ENCODE assay signal across 7 mouse cellular contexts in genomic region chr8:121850821-121851470, GRCm38 (mm10). TPM values are rescaled to one million over a fixed set of nuclear protein-coding genes. Genes with fewer than 3 reads are reported as not detected.
A peak's percentile ranks its signal among the peaks of the same experiment; 100 is the strongest.
DNase-seq lines count a peak whose midpoint lies in the region; ATAC-seq lines count a peak whose summit lies in the region.

No protein-coding gene starts in this region.

- peak; percentile 90 for DNase-seq in adrenal gland, adult 8-10 months
- DNase-seq in embryo, embryonic 9.5 days (ENCODE audit: extremely low spot score): peak; percentile 99
- DNase-seq in kidney, adult 11 months: peak; percentile 85
- DNase-seq in limb, embryonic 10.5 days (ENCODE audit: low spot score): peak; percentile 99
- DNase-seq in spleen, adult 12 weeks (ENCODE audit: low spot score): peak; percentile 92

- H3K9me3 ChIP-seq in limb, embryonic 10.5 days (replicated peaks): no peaks in the 10 kb centered on the region
- no peaks in the 10 kb centered on the region for H3K9me3 ChIP-seq in midbrain, embryonic 13.5 days

- peaks cover 19% of the 10 kb centered on the region for H3K27me3 ChIP-seq in limb, embryonic 10.5 days (ENCODE audit: low read depth, poor library complexity, severe bottlenecking)
- H3K27me3 ChIP-seq in midbrain, embryonic 13.5 days: peaks cover 5% of the 10 kb centered on the region; the same call in 1 of the 2 replicates

- WGBS in limb, embryonic 10.5 days: 5% methylated on average over 24 of the region's 24 CpGs
- 4% methylated on average over 24 of the region's 24 CpGs for WGBS in midbrain, embryonic 13.5 days

- H3K36me3 ChIP-seq in limb, embryonic 10.5 days: no peaks in the 10 kb centered on the region
- no peaks in the 10 kb centered on the region for H3K36me3 ChIP-seq in midbrain, embryonic 13.5 days

- peak overlapping the region; percentile 78 for H3K27ac ChIP-seq in limb, embryonic 10.5 days
- H3K27ac ChIP-seq in midbrain, embryonic 13.5 days: no peak overlapping the region

- peaks cover 20% of the 10 kb centered on the region for H3K4me1 ChIP-seq in limb, embryonic 10.5 days
- H3K4me1 ChIP-seq in midbrain, embryonic 13.5 days (replicated peaks): peaks cover 15% of the 10 kb centered on the region

- H3K4me2 ChIP-seq in midbrain, embryonic 13.5 days (replicated peaks): peak overlapping the region; percentile 49

- peak; percentile 73 for ATAC-seq in granulocyte monocyte progenitor cell, adult 5-6 weeks (replicated peaks; ENCODE audit: poor library complexity, severe bottlenecking)
- peak; percentile 86 for ATAC-seq in midbrain, embryonic 13.5 days

- peak overlapping the region; percentile 50; the same call in 1 of the 2 replicates for H3K9ac ChIP-seq in midbrain, embryonic 13.5 days (replicated peaks)

- H3K4me3 ChIP-seq in limb, embryonic 10.5 days: peak overlapping the region; percentile 38
- peak overlapping the region; percentile 16; the same call in 1 of the 2 replicates for H3K4me3 ChIP-seq in midbrain, embryonic 13.5 days (replicated peaks)

RNA-seq across cellular contexts. Expression of gene Klhdc4, which starts 21.6 kb away (rescaled TPM):
- total RNA-seq in adrenal gland, adult 8-10 months (2022): 10 to 100 TPM; 22.4 to 36.8 (median 29.4) TPM
- 41.4 and 44.4 TPM in 2 replicates for total RNA-seq in granulocyte monocyte progenitor cell, adult 5-6 weeks (2014; fragmentation: Nextera tagmentation)
- 29.6 and 35.0 TPM in 2 replicates for total RNA-seq in granulocyte monocyte progenitor cell, adult 5-6 weeks (2017)
- 64.2 and 64.4 TPM in 2 replicates for polyA plus RNA-seq in limb, embryonic 10.5 days (2016; fragmentation: Nextera tagmentation; extraction: Ambion mirVana)
- polyA plus RNA-seq in midbrain, embryonic 13.5 days (2015; fragmentation: Nextera tagmentation; extraction: Ambion mirVana): 45.5 and 45.7 TPM in 2 replicates

RNA-seq across cellular contexts. Expression of gene Slc7a5, which starts 56.5 kb away (rescaled TPM):
- 10 to 100 TPM; 51.8 to 96.5 (median 70.3) TPM for total RNA-seq in adrenal gland, adult 8-10 months (2022)
- 63.5 and 63.6 TPM in 2 replicates for total RNA-seq in granulocyte monocyte progenitor cell, adult 5-6 weeks (2014; fragmentation: Nextera tagmentation)
- 22.8 and 29.4 TPM in 2 replicates for total RNA-seq in granulocyte monocyte progenitor cell, adult 5-6 weeks (2017)
- 16.8 and 19.3 TPM in 2 replicates for polyA plus RNA-seq in limb, embryonic 10.5 days (2016; fragmentation: Nextera tagmentation; extraction: Ambion mirVana)
- 34.2 and 37.3 TPM in 2 replicates for polyA plus RNA-seq in midbrain, embryonic 13.5 days (2015; fragmentation: Nextera tagmentation; extraction: Ambion mirVana)
